ENCODE assay signal across 10 mouse cellular contexts in the genomic region with DNA sequence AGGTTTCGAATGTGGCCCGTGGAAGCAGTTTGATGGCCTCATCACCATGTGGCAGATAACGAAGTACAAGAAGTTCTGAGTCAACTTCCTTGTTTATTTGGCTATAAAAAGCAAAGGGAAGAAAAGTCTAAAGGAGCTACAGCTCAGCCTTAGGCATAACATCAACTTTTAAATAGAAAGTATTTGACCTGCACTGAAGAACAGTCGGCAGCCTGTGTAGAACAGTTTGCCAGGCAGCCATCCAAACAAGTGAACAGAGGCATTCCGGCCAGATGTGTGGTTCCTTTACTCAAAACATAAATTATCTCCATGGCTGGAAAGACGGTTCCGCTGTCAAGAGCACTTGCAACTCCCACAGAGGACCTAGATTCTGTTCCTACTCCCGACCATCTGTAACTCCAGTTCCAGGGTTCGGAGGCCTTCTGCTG.
A peak's percentile ranks its signal among the peaks of the same experiment; 100 is the strongest.
DNase-seq lines count a peak whose midpoint lies in the region; ATAC-seq and TF ChIP-seq lines count a peak whose summit lies in the region.
"Had no signal": no experiment of that assay in that cellular context is flagged by ENCODE, and none has a peak within 500 bp of the region (broad histone marks: within the 10 kb centered on the region; RNA-seq: fewer than 3 reads in every experiment).

No protein-coding gene starts in this region.

- TF ChIP-seq POLR2A in kidney, adult 2 months (IDR thresholded peaks at IDR 0.05; ENCODE audit: low read depth, low read length) = no peak
- no peak for TF ChIP-seq POLR2A in cerebellum, adult 2 months (IDR thresholded peaks at IDR 0.05; ENCODE audit: borderline replicate concordance, insufficient read depth, low read length)

- ATAC-seq in intestine, postnatal 0 days = no peak

- H3K27ac ChIP-seq in layer of hippocampus, adult 2 months = peak overlapping the region; percentile 36; the same call in 1 of the 2 replicates
- H3K27ac ChIP-seq in kidney, adult 2 months (ENCODE audit: insufficient read depth, low read depth, low read length) = peak overlapping the region; percentile 51
- H3K27ac ChIP-seq in intestine, postnatal 0 days (ENCODE audit: low read depth, low read length) = no peak overlapping the region
- H3K27ac ChIP-seq in cerebellum, adult 2 months (ENCODE audit: insufficient read depth, low read length) = no peak overlapping the region
- H3K27ac ChIP-seq: hindbrain, embryonic 15.5 days had no signal

- H3K4me3 ChIP-seq in layer of hippocampus, adult 2 months = no peak overlapping the region
- no peak overlapping the region for H3K4me3 ChIP-seq in kidney, adult 2 months (ENCODE audit: insufficient read depth, low read depth, low read length)
- no peak overlapping the region for H3K4me3 ChIP-seq in intestine, postnatal 0 days (ENCODE audit: low read depth, low read length)
- no peak overlapping the region for H3K4me3 ChIP-seq in cerebellum, adult 2 months (replicated peaks; ENCODE audit: insufficient read depth, low read depth, low read length)
- H3K4me3 ChIP-seq: hindbrain, embryonic 15.5 days had no signal

- H3K27me3 ChIP-seq in kidney, adult 2 months (replicated peaks; ENCODE audit: control insufficient read depth, insufficient read depth, low read length) = no peaks in the 10 kb centered on the region
- no peaks in the 10 kb centered on the region for H3K27me3 ChIP-seq in intestine, postnatal 0 days (replicated peaks; ENCODE audit: control insufficient read depth, insufficient read depth, low read length)
- H3K27me3 ChIP-seq in cerebellum, adult 2 months (ENCODE audit: control insufficient read depth, insufficient read depth, low read length) = no peaks in the 10 kb centered on the region
- H3K27me3 ChIP-seq: hindbrain, embryonic 15.5 days had no signal

- H3K9ac ChIP-seq in intestine, postnatal 0 days (ENCODE audit: low read depth, low read length) = no peak overlapping the region
- H3K9ac ChIP-seq: hindbrain, embryonic 15.5 days had no signal

- no peaks in the 10 kb centered on the region for H3K9me3 ChIP-seq in intestine, postnatal 0 days (ENCODE audit: control insufficient read depth)
- H3K9me3 ChIP-seq: hindbrain, embryonic 15.5 days had no signal

- H3K4me1 ChIP-seq in kidney, adult 2 months (ENCODE audit: control insufficient read depth, insufficient read depth, low read length) = peaks cover 4% of the 10 kb centered on the region
- no peaks in the 10 kb centered on the region for H3K4me1 ChIP-seq in intestine, postnatal 0 days (replicated peaks; ENCODE audit: control insufficient read depth, insufficient read depth, low read length)
- no peaks in the 10 kb centered on the region for H3K4me1 ChIP-seq in cerebellum, adult 2 months (ENCODE audit: control insufficient read depth, insufficient read depth, low read length)

- WGBS in kidney, adult 2 months = 36% methylated on average over 9 of the region's 9 CpGs
- WGBS in intestine, postnatal 0 days = 45% methylated on average over 9 of the region's 9 CpGs
- WGBS in cerebellum, adult 2 months = 75% methylated on average over 9 of the region's 9 CpGs

- no peak overlapping the region for H3K4me2 ChIP-seq in intestine, postnatal 0 days (replicated peaks; ENCODE audit: low read depth)
- H3K4me2 ChIP-seq: hindbrain, embryonic 15.5 days; midbrain, embryonic 11.5 days had no signal

- TF ChIP-seq CTCF in layer of hippocampus, adult 2 months (conservative IDR thresholded peaks at IDR 0.05) = no peak
- TF ChIP-seq CTCF in kidney, adult 2 months (conservative IDR thresholded peaks at IDR 0.05; ENCODE audit: insufficient read depth, insufficient read length, low read depth, low read length) = no peak
- TF ChIP-seq CTCF in intestine, postnatal 0 days (IDR thresholded peaks at IDR 0.05; ENCODE audit: low read depth) = no peak
- no peak for TF ChIP-seq CTCF in cerebellum, adult 2 months (IDR thresholded peaks at IDR 0.05; ENCODE audit: borderline replicate concordance, insufficient read depth, low read depth, low read length)

- H3K36me3 ChIP-seq in kidney, adult 2 months (ENCODE audit: control insufficient read depth, insufficient read depth, low read length) = no peaks in the 10 kb centered on the region
- H3K36me3 ChIP-seq in intestine, postnatal 0 days (ENCODE audit: control insufficient read depth, insufficient read depth) = no peaks in the 10 kb centered on the region
- H3K36me3 ChIP-seq: hindbrain, embryonic 15.5 days had no signal

- DNase-seq in layer of hippocampus, adult 2 months (ENCODE audit: low spot score in 2 of 2) = peak in 1 of 2 experiments; percentile 23
- DNase-seq in layer of hippocampus, postnatal 14 days (ENCODE audit: low spot score in 2 of 2) = no peak
- peak; percentile 25 for DNase-seq in fibroblast of lung, adult 2 months (ENCODE audit: low read depth)
- peak; percentile 76 for DNase-seq in kidney, adult 2 months
- peak; percentile 67 for DNase-seq in lung, postnatal 25 days (ENCODE audit: low spot score)
- DNase-seq in cerebellum, adult 9-10 months = no peak
- no peak for DNase-seq in cerebellum, adult 2 months

Comparison
In these comparisons a context has a peak if more than half of its experiments do, and no peak if none do; other contexts are left out.
1. DNase-seq: peak in fibroblast of lung, adult 2 months (single experiment), kidney, adult 2 months (single experiment) and lung, postnatal 25 days (single experiment); none in layer of hippocampus, postnatal 14 days (0 of 2), cerebellum, adult 9-10 months (single experiment) and cerebellum, adult 2 months (0 of 2).
2. H3K27ac ChIP-seq: peak in layer of hippocampus, adult 2 months (single experiment) and kidney, adult 2 months (single experiment); none in intestine, postnatal 0 days (single experiment) and cerebellum, adult 2 months (single experiment).